Mouse (Mus musculus): Measurements from ENCODE around the gene Bcl9. TPM values are rescaled to one million over a fixed set of nuclear protein-coding genes. Genes with fewer than 3 reads are reported as not detected.

Bcl9 gene
- polyA plus RNA-seq, 1 experiment: 22.8 TPM

GRCm38 (mm10) chr3:97164477-97164876 lies 133.2 kb downstream of the Bcl9 start:
- WGBS: 44% methylated on average over 4 of the region's 4 CpGs

GRCm38 (mm10) chr3:97161773-97162172 lies 135.9 kb downstream of the Bcl9 start:
- DNase-seq: no peak
- 79% methylated on average over 4 of the region's 4 CpGs for WGBS
- no peak for TF ChIP-seq POLR2A (IDR thresholded peaks at IDR 0.05; ENCODE audit: control insufficient read depth, extremely low read depth, insufficient read depth, low read length, poor library complexity)
- TF ChIP-seq CTCF (IDR thresholded peaks at IDR 0.05; ENCODE audit: borderline replicate concordance, control insufficient read depth, extremely low read depth, insufficient read depth, low read length, poor library complexity): no peak

More at GRCm38 (mm10) chr3:97164477-97164876, 133.2 kb downstream of the Bcl9 start:
- Histone ChIP-seq H3K36me3 (ENCODE audit: control insufficient read depth, insufficient read depth, low read length) (no peaks in the 10 kb centered on the region; the same call in 1 of the 2 replicates), H3K4me3 (ENCODE audit: control insufficient read depth, insufficient read depth, low read length) (no peak overlapping the region), H3K27ac (ENCODE audit: control insufficient read depth, insufficient read depth, low read length) (no peak overlapping the region), H3K4me1 (replicated peaks; ENCODE audit: control insufficient read depth, insufficient read depth, low read length) (no peaks in the 10 kb centered on the region), H3K27me3 (ENCODE audit: control insufficient read depth, insufficient read depth, low read length) (no peaks in the 10 kb centered on the region)
- TF ChIP-seq CTCF (IDR thresholded peaks at IDR 0.05; ENCODE audit: borderline replicate concordance, control insufficient read depth, extremely low read depth, insufficient read depth, low read length, poor library complexity): no peak
- DNase-seq: no peak

GRCm38 (mm10) chr3:97160908-97161307 lies 136.8 kb downstream of the Bcl9 start:
- WGBS: 90% methylated on average over 10 of the region's 10 CpGs
- TF ChIP-seq POLR2A (IDR thresholded peaks at IDR 0.05; ENCODE audit: control insufficient read depth, extremely low read depth, insufficient read depth, low read length, poor library complexity) (no peak), CTCF (IDR thresholded peaks at IDR 0.05; ENCODE audit: borderline replicate concordance, control insufficient read depth, extremely low read depth, insufficient read depth, low read length, poor library complexity) (no peak)
- no peak for DNase-seq
- H3K4me1 ChIP-seq (replicated peaks; ENCODE audit: control insufficient read depth, insufficient read depth, low read length): peaks cover 4% of the 10 kb centered on the region
- H3K4me3 ChIP-seq (ENCODE audit: control insufficient read depth, insufficient read depth, low read length): no peak overlapping the region
- H3K27ac ChIP-seq (ENCODE audit: control insufficient read depth, insufficient read depth, low read length): no peak overlapping the region
- no peaks in the 10 kb centered on the region for H3K27me3 ChIP-seq (ENCODE audit: control insufficient read depth, insufficient read depth, low read length)
- H3K36me3 ChIP-seq (ENCODE audit: control insufficient read depth, insufficient read depth, low read length): no peaks in the 10 kb centered on the region

More at GRCm38 (mm10) chr3:97161773-97162172, 135.9 kb downstream of the Bcl9 start:
- Histone ChIP-seq H3K4me3 (ENCODE audit: control insufficient read depth, insufficient read depth, low read length) (no peak overlapping the region), H3K27ac (ENCODE audit: control insufficient read depth, insufficient read depth, low read length) (no peak overlapping the region), H3K4me1 (replicated peaks; ENCODE audit: control insufficient read depth, insufficient read depth, low read length) (peaks cover 4% of the 10 kb centered on the region), H3K27me3 (ENCODE audit: control insufficient read depth, insufficient read depth, low read length) (no peaks in the 10 kb centered on the region), H3K36me3 (ENCODE audit: control insufficient read depth, insufficient read depth, low read length) (no peaks in the 10 kb centered on the region)

GRCm38 (mm10) chr3:97159986-97160385 lies 137.7 kb downstream of the Bcl9 start:
- no peak overlapping the region for H3K27ac ChIP-seq (ENCODE audit: control insufficient read depth, insufficient read depth, low read length)
- peaks cover 4% of the 10 kb centered on the region for H3K4me1 ChIP-seq (replicated peaks; ENCODE audit: control insufficient read depth, insufficient read depth, low read length)
- DNase-seq: no peak
- no peaks in the 10 kb centered on the region for H3K27me3 ChIP-seq (ENCODE audit: control insufficient read depth, insufficient read depth, low read length)
- H3K36me3 ChIP-seq (ENCODE audit: control insufficient read depth, insufficient read depth, low read length): no peaks in the 10 kb centered on the region
- 72% methylated on average over 2 of the region's 2 CpGs for WGBS
- TF ChIP-seq POLR2A (IDR thresholded peaks at IDR 0.05; ENCODE audit: control insufficient read depth, extremely low read depth, insufficient read depth, low read length, poor library complexity) (no peak), CTCF (IDR thresholded peaks at IDR 0.05; ENCODE audit: borderline replicate concordance, control insufficient read depth, extremely low read depth, insufficient read depth, low read length, poor library complexity) (no peak)
- H3K4me3 ChIP-seq (ENCODE audit: control insufficient read depth, insufficient read depth, low read length): no peak overlapping the region

- no peak for DNase-seq
- 10% methylated on average over 6 of the region's 6 CpGs for WGBS
- peak overlapping the region; percentile 98 for H3K4me3 ChIP-seq (ENCODE audit: control insufficient read depth, insufficient read depth, low read length)
- H3K4me1 ChIP-seq (replicated peaks; ENCODE audit: control insufficient read depth, insufficient read depth, low read length): peaks cover 4% of the 10 kb centered on the region
- no peak overlapping the region for H3K27ac ChIP-seq (ENCODE audit: control insufficient read depth, insufficient read depth, low read length)
- H3K36me3 ChIP-seq (ENCODE audit: control insufficient read depth, insufficient read depth, low read length): no peaks in the 10 kb centered on the region
- H3K27me3 ChIP-seq (ENCODE audit: control insufficient read depth, insufficient read depth, low read length): no peaks in the 10 kb centered on the region
- TF ChIP-seq POLR2A (IDR thresholded peaks at IDR 0.05; ENCODE audit: control insufficient read depth, extremely low read depth, insufficient read depth, low read length, poor library complexity) (no peak), CTCF (IDR thresholded peaks at IDR 0.05; ENCODE audit: borderline replicate concordance, control insufficient read depth, extremely low read depth, insufficient read depth, low read length, poor library complexity) (no peak)
Observed at GRCm38 (mm10) chr3:97159509-97159850, 138.2 kb downstream of the Bcl9 start.

GRCm38 (mm10) chr3:97158611-97159508 lies 138.9 kb downstream of the Bcl9 start, which contains the start of gene Acp6:
Gene Acp6, plus strand, starts transcription at chr3:97158777.
- no peaks in the 10 kb centered on the region for H3K27me3 ChIP-seq (ENCODE audit: control insufficient read depth, insufficient read depth, low read length)
- TF ChIP-seq POLR2A (IDR thresholded peaks at IDR 0.05; ENCODE audit: control insufficient read depth, extremely low read depth, insufficient read depth, low read length, poor library complexity) (peak; percentile 14; the same call in 1 of the 2 replicates), CTCF (IDR thresholded peaks at IDR 0.05; ENCODE audit: borderline replicate concordance, control insufficient read depth, extremely low read depth, insufficient read depth, low read length, poor library complexity) (no peak; the same call in 1 of the 2 replicates)
- H3K4me1 ChIP-seq (replicated peaks; ENCODE audit: control insufficient read depth, insufficient read depth, low read length): peaks cover 4% of the 10 kb centered on the region
- H3K27ac ChIP-seq (ENCODE audit: control insufficient read depth, insufficient read depth, low read length): peak within 1 kb of the TSS; percentile 13; the same call in 1 of the 2 replicates
- WGBS: under 1% methylated on average over 54 of the region's 54 CpGs
- peak within 1 kb of the TSS; percentile 98 for H3K4me3 ChIP-seq (ENCODE audit: control insufficient read depth, insufficient read depth, low read length)
- peak; percentile 91 for DNase-seq
- no peaks in the 10 kb centered on the region for H3K36me3 ChIP-seq (ENCODE audit: control insufficient read depth, insufficient read depth, low read length)

Measured in thymus, adult 2 months (tissue).